Mouse (Mus musculus) heart, adult 18-20 months (tissue): ENCODE data around the gene Shc2. TPM values are rescaled to one million over a fixed set of nuclear protein-coding genes. Genes with fewer than 3 reads are reported as not detected.

Experiments
- DNase-seq, 2 experiments: peaks; one replicate each; pipeline ENCODE4 v3.0.0; 2021 to 2022; ENCODE audit warnings: mixed read lengths in 1 of 2
- long read RNA-seq, 2 experiments: library from polyadenylated mRNA; stranded (forward); transcript quantifications; one replicate each; pipeline ENCODE4 v2.0.0; 2021
- total RNA-seq, 2 experiments: library from RNA; stranded (reverse); gene quantifications; 2 replicates each; pipeline ENCODE4 v1.2.3; 2021

Gene Shc2
- 1 to 10 TPM; 1.3 to 1.5 TPM for total RNA-seq
- long read RNA-seq, experiment 1, partial matches to known transcripts: 0 of 2 reads
- long read RNA-seq, experiment 1, other reads (novel, unspliced or antisense): 0 of 2 reads
- long read RNA-seq, experiment 2: 0 reads

DNA sequence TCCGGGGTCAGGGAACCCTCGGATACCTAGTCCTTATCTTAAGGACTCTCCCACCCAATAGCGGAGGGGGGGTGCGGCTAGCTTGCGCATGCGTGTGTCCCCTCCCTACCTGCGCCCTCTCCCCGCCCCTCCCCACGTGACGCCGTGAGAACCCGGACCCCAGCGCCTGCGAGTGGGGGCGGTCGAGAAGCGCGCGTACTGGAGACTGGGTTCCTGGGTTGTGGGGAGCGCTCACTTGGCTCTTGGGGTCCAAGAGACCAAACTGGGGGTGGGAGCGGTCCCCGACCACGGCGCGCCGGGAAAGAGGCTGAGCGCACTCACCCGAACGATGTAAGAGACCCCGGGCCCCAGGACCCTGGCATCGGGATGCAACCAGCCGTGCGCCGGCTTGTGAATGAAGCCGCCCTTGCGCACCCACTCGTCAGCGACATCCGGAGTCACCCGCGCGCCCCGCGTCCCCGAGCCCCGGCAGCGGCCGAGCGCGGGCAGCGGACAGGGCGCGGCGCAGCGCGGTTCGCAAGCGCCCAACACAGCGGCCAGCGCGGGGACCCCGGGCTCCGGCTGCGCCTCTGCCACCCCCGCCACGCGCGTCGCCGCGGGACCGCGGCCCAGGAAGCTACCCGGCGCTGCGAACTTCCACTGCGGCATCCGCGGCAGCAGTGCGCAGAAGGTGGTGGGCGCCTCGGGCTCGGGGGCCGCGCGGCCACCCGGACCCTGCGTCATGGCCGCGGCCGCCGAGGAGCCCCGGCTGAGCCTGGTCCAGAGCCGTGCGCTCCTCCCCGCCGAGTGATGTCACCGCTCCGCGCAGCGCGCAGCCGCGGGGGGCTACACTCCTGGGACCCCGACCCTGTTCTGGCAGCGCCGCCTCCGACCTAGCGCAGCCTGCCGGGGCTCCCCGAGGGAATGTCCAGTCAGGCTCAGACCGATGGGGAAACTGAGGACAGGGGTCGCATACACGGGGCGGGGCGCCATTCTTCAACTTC lies at the start of gene Shc2:
Gene Shc2 (minus strand): TSS at position 791 of the 983 bp plus-strand sequence.
- peak; percentile 21 to 44 for DNase-seq

DNA sequence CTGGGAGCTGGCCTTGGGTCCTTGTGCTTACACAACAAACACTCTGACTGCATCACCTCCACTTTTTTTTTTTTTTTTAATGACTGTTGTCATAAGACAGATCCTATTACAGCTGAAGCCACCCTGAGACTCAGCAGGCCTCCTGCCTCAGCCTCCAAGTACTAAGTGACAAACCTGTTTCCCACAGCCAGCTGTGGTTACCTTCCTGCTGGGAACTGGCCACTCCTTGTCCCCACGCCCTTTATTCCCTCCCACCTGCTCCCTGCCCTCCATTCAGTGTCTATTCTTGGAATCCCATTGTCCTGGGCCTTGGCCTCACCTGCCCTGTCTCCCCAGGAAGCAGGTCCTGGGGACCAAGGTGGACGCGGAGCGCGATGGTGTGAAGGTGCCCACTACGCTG lies 49.8 kb upstream of the Shc2 start:
- DNase-seq: no peak

DNA sequence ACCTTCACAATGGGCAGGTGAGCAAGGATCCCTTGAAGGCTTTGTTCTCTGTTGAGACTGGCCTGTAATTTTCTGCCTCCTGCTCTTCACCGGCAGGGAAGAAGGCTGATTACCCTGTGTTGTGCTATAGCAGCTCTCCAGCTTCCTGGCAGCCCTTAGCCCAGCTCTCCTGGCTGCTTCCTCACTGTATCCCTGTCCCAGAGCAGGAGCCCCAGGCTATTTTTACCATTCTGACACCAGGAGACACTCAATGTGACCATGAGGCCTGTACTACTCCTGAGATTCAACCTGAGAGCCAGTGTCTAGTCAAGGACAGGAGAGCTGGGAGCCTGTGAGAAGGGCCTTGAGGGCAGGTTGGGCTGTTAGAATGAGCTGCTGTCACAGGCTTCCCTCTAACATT lies 49.0 kb upstream of the Shc2 start:
- DNase-seq: peak; percentile 57 to 82

DNA sequence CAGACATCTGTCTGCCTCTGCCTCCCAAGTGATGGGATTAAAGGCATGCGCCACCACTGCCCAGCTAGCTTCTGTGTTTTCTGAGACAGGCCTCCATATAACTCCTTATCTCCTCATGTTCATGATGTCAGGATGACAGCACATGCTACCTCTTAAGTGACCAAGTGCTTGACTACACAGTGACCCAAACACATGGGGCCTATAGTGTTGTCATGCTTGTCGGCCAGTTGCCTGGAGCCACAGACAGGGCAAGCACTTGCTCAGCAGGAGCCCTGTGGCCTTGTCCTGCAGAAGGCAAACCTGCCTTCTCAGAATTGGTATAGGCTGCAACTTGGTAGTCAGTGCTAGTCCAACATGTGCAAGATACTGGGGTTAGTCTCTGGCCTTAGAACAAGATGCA lies 48.5 kb upstream of the Shc2 start:
- DNase-seq: no peak

DNA sequence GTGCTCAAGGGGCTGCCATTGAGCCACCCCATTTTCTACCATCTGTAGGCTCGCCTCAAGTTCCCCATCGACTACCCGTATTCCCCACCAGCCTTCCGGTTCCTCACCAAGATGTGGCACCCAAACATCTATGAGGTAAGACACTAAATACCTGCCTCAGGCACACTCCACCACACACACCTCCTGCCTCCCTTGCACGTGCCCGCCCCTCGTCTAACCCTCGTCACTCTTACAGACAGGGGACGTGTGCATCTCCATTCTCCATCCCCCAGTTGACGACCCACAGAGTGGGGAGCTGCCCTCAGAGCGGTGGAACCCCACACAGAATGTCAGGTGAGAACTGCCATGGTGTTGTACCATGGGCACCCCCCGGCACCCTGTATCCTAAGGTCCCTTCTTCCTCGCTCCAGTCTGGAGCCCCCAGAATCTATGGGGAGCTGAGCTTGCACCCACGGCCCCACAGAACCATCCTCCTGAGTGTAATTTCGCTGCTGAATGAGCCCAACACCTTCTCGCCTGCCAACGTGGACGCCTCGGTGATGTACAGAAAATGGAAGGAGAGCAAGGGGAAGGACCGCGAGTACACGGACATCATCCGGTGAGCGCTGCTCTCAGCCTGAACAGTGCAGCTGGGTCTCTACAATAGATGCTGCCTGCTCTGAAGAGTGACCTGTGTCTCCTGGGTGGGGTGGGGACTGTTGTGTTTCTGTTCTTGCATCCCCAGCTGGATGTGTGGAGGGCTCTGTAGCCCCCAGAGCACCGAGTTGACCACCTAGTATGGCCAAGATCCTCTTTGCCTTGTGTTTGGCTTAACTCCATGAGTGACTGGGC lies 47.3 kb upstream of the Shc2 start:
- no peak for DNase-seq

DNA sequence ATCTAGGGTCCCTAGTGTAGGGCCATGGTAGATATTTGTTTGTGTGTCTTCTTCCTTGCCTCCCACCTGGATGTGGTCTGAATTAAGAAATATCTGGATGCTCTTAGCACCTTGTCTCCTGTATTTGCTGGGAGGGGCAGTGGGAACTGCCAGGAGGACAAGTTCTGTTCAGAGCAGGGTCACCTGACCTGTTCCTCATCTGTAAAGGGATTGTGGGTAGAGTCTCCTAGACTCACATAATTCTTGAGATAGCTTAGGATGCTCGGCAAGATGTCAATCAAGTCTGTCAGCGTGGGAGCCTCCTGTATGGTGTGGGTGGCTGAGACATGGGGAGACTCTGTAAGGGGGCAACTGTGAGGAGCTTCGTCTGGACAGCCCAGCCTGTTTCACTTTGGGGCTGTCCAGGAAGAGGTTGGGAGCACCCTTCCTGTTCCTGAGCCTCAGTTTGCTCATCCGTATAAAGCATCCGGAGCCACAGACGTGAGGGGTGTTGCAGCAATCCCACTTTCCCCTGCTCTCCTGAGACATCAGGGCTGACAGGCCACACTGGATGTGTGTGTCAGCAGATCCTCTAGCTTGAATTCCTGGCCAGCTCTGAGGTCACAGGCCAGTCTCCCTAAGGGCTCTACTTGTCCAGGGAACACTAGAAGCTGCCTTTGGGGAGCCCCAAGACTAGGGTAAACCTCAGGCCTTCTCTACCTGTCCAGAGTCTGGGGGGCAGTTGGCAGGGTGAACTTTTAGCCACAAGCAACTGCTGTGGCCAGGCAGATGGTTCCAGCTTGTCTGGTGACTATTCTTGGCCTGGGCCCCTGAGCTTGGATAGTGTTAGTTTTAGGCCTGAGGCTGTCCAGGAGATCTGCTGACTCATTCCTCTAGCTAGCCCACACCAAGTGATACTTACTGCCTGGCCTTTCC lies 46.3 kb upstream of the Shc2 start:
- DNase-seq: peak; percentile 76 to 82

DNA sequence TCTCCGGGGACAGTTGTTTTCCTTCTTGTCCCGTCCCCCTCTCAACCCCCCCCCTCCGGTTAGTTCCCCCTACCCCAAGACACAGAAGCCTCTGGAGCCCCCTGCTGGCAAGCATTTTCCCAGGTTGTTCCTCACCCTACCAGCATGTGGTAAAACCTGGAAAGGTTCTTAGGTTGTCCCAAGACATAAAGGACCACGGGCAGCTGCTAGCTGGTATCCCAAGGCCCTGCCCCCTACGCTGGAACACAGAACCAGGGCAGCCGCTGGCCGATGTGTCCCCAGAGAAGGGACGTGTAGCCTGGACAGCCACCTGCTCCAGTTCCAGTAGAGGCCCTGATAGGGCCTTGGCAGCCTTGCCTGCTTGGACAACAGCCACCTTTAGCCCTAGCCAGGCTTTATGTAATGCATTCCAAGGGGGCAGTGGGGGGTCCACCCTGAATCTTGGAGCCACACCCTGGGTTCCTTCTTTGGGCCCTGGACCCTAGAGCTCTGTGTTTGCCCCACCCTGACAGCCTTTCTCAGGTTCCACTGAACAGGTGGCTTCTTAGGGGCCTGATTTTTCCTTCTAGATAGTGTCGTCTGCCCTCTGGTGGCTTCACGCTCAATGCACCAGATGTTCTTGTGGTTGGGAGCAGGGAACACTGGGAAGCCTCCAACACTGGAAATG lies 45.3 kb upstream of the Shc2 start:
- DNase-seq: peak; percentile 73 to 76

DNA sequence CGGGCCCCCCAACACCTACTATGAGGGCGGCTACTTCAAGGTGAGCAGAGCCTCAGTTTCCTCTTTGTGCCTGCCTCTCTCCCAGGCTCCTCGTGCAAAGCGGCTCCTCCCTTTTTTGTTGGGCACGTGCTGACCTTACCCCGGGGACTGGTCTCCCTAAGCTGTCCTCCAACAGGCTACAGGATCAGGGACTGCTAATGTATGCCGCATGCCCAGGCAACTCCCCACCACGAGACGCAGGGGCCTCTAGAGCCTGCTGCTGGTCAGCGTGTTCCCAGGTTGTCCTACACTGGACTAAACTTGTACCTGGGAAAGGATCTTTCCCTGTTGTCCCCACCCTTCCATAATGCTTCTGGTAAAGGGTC lies 44.8 kb upstream of the Shc2 start:
- DNase-seq: no peak

DNA sequence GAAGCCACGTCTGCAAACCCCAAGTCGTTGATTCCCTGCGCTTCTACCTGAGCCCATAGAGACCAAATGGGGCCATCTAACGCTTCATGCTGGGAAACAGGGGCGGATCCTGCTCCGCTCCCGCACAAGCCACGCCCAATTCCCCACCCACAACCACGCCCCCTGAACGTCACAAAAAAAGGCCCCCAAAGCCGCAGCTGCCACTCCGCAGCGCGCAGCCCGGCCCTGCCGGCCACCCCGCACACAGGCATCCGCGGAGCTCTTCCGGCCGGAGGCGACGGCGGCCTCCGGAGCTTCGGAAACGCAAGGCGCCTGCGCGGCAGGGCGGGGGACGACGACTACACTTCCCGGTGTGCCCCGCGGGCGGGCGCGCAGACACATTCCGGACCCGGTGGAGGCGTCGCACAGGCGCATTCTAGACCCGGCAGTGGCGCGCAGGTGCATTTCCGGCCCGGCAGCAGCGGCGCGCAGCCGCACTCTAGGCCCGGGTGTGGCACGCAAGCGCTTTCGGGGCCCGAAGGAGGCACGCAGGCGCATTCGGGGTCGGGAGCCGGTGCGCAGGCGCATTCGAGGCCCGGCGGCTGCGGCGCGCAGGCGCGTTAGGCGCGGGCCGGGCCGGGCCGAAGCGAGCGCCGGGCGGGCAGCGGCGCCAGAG lies 44.0 kb upstream of the Shc2 start, which contains the start of gene Cdc34:
Gene Cdc34 (plus strand): TSS at position 605 of the 655 bp plus-strand sequence.
- peak; percentile 99 to 100 for DNase-seq

DNA sequence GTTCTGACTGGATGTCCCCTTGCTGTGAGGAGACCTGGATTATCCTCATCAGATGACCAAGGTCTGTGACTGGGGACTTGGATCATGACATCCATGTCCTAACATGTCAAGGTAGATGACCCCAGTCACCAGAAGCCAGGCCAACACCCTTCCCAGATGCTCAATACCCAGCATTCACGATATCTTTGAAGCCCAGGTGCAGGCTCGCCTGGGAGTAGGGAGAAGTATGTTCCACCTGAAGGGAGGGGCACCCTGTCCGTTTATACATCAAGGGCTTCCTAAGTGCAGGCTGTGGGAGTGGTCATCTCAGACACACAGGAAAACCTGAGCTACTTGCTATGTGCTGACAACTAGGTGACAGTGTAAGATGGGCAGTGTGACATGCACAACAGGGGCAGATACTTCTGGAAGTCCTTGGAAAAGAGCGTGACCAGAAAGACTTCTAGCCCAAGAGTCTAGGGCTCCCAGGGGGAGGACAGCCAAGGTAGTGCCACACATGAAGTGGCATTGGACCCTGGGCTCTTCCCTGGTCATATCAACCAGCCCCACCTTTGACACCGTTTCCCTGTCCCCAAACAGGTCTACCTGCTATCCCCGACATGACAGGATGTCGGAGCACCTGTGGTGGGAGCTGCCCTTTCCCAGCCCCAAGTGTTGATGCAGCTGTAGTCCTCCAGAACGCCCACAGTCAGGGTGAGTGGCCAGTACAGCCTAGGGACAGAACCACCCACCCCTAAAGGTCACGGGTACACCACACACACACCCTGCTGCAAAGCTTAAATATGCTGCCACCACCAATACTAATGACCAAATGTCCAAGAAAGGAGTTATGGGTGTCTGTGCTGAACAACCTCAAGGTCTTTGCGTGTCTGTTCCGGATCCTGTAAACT lies 43.1 kb upstream of the Shc2 start:
- DNase-seq: peak in 1 of 2 experiments; percentile 10

DNA sequence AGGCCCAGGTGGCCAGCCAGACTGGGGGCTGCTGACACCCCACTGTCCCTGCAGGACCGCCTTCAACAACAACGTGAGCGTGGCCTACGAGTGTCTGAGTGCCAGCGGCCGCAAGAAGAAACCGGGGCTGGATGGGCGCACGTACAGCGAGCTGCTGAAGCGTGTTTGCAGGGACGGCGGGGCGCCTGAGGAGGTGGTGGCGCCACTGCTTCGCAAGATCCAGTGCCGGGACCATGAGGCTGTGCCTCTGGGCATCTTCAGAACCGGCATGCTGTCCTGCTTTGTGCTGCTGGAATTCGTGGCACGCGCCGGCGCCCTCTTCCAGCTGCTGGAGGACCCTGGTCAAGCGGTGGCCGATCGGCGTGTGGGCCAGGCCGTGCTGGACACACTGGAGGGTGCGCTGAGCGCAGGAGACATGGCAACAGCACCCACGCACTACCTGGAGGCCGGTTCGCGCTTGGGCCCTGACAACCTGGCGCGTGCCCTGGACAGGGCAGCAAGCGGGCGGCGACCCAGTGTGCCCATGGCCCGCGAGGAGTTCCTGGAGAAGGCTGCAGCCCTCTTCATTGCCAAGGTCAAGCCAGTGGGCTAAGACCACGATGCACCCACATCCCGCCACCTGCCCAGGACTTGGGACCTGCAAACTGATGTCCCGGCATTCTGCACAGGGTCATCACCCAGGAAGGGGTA lies 37.8 kb upstream of the Shc2 start:
- DNase-seq: no peak

DNA sequence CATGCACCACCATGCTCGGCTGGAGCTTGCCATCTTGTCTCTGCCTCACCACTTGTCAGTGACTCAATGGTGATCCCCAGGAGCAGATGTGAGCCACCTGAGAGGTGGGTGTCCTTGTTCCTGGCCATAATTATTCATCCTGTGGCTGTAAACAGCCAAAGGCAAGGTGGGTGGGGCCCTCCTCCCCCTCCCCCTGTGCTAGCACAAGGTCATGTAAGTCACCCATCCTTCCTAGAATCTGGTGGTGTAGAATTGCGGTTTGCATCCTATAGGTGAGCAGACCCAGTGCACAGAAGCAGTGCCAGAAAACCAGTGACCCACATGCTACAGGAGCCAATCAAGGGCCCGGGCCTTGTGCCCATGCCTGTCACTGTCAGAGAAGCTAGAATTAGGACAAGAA lies 35.3 kb upstream of the Shc2 start:
- no peak for DNase-seq

DNA sequence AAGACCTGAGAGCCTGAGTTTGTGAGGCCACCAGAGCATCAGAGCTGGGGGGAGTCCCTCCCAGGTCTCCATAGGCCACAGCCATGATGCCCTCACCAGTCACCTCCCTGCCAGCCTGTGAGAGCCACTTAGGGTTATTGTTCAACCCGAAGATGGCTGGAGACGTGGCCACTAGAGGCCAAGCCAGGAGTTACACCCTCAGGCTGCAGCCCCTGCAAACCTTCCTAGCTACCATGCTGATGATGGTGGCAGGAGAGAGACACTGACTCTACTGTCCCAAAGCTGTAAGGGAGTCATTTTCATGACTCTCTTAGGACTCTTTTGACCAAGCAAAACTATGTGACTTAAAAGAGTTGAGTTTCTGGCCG lies 34.4 kb upstream of the Shc2 start:
- DNase-seq: no peak

DNA sequence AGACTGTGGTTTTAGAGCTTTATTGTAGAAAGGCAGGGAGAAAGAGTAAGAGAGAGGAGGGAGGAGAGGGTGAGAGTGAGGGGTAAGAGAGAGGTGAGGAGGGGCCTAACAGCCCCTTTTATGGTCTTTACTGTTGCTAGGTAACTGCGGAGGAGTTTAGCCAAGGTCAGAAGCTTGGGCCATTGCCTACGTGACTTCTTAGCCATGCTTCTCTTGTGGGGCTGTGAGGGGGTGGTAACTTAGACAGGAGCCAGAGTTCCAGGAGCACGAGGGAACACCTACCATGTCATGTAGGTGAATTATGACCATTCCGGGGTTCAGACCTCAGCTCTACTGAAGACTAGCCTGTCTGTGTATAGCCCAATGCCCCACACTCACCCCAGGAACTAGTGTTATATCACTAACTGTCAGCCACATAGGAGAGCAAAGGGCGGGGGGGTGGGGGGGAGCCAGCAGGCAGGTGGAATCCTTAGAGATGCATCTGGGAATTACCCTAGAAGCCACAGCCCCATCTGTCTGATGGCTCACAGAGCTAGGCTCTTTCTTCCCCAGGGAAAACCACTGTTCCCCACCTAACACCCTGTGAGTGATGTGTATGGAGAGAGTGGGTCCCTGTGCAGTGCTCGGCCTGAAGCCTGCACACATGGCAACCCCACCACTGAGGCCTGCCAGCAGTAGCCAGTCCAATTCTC lies 33.8 kb upstream of the Shc2 start:
- no peak for DNase-seq

DNA sequence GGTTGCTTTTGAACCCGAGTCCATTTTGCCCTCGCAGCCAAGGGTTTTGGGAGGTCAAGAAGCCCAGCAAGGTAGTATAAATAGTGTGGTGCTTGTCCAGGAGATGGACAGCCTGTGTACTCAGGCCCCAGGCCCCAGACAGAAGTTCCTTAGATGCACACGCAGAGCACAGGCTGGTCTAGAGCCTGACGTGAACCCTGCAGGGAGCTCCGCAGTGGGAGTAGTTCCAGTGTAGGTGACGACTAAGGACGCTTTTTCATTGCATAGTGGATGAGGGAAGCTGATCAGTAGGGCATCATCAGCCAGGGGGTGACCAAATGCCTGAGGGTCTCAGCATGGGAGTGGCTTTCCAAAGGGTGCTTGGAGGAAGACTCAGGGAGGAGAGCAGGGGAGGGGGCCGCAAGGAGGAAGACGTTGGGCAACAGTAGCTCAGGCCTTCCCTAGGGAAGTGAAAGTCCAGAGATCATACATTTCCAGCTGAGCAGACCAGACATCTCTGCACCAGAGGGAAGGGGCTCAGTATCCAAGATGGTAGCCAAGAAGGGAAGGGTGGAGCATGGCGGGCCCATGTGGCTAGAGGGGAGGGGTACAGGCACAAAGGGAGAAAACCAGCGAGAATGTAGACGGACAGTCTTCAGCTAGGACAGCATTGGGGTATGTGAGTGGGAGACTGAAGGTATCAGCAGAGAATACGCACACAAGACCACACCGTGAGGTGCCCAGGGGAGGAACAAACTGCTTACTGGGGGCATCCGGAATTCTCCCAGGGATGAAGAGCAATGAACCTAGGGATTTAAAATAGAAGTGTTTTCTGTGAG lies 32.6 kb upstream of the Shc2 start:
- no peak for DNase-seq

DNA sequence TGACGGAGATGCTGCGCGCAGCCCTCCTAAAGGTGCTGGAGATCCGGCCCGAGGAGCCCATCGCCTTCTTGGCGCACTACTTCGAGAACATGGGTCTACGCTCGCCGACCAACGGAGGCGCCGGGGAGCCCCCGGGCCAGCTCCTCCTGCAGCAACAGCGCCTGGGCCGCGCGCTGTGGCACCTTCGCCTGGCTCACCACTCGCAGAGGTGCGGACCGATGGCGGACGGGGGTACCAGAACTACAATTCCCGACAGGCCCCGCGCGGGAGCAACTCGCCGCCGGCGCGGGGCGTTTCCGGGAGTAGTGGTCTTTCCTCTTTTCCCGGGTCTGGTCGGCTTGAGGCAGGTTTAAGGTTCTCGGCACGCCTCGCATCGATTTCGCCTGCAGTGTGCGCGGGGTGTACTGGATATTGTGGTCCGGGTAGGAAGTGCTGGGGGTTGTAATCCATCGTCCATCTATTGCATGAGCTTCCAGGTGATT lies 31.9 kb upstream of the Shc2 start:
- DNase-seq: peak; percentile 75 to 87
